Mouse (Mus musculus): ENCODE data around the gene Esp3.
"Not testable (repeated sequence)": the region's sequence is repeated elsewhere in the genome, so short reads cannot be mapped to it uniquely, and the experiment has no call there.

Gene Esp3
- long read RNA-seq, experiment 1 = 0 reads
- long read RNA-seq, experiment 2 = 0 reads

DNA sequence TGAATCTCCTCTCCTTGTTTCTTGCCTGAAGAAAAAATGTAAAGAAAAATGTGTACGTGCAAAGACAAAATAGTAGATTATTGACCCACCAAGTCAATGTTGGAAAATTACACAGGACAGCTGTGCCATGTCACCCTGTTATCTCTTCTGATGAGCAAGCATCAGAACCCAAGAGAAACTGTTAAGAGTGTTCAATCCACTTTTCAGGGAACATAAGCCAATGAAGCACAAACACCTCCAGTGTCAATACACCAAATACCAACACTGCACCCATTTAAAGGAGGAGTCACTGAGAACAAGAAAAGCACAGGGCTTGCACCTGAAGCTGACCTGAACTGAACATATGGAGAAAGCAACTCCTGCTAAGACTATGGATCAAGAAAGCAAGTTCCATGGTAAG lies at the start of gene Esp3:
TSS of gene Esp3 (plus strand) at position 301 of the 400 bp plus-strand sequence.
- intact Hi-C loops (cut with DNase I) = not testable (repeated sequence)

DNA sequence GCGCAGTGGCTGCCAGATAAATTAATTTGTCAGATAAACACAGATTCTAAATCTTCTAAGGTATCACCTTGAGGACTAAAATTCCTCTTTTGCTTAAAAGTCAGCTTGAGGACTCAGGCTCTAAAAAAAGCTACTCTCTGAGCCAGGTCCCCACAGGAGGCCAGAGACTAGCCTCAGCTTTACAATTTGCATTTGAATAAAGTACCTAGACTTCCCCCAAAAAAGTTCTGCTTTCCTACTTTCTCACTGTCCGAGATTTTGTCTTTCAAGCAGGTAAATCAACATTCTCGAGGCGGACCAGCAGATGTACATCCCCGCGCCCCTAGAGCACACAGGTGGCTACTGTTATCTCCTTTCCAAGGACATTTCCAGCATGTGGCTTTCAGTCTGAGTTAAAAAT lies 48.0 kb upstream of the Esp3 start:
- intact Hi-C loops (cut with DNase I) = not testable (repeated sequence)

DNA sequence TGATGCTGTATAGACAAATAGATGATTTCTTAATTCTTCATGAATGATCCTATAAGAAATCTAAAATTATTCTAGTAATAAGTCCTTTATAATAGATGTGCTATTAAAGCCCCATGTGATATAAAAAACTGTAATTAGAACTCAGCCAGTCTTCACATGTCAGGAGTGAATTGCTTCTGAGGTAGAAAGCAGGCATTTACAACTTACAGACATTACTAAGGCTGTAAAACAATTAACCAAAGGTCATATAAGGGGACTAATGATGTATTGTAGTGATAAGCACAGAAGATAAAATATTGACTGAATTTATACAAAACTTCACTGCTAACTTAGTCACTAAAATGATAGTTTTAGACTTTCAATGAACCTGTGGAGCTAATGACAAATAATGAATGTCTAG lies 40.6 kb upstream of the Esp3 start:
- intact Hi-C loops (cut with DNase I) = no loop called here

DNA sequence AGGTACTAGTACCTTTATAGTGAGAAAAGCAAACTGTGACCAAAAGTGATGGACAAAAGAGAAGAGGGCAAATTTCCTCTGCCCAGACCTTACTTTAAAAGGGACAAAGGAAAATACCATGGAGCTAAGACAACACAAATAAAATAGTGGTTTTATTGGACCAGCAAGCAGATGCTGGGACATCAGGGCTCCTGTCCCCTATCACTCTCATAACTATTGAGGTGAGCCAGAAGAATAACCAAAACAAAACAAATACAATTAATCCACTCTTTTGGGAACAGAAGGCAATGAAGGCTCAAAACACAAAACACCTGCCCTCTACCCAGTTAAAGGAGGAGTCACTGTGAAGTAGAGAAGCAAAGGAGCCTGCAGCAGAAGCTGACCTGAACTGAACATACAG lies 33.6 kb upstream of the Esp3 start, which contains the start of gene Esp4:
TSS of gene Esp4 (plus strand) at position 301 of the 400 bp plus-strand sequence.
- intact Hi-C loops (cut with DNase I) = no loop called here

DNA sequence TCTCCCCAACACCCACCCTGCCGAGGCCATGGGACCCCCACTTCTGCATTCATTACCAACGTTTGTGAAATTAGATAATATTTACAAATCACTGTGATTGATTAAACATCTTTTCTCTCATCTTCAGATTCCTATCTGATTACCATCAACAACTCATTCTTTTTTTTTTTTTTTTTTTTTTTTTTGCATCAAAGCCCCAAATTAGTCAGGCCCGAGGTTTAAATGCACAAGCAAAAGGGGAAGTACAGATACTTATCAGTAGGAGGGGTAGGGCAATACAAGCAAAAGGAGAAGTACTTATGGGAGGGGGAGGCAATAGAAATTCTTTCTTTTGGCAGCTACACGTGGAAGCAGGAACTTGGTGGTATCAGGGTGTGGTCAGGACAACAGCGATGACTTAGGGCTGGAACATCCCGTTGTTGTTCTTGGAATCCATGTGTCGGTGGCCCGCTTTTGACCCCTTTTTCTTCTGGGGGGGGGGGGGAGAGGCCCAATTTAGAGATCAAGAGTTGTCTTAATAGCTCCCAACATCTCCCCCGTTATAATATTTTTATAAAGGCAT lies 30.3 kb downstream of the Esp3 start:
- intact Hi-C loops (cut with DNase I) = not testable (repeated sequence)

- intact Hi-C loops (cut with DNase I) = not testable (repeated sequence)
Observed at GRCm38 (mm10) chr17:40663161-40663811, 31.4 kb downstream of the Esp3 start.

Data from adrenal gland (tissue).